Comparison of ENCODE assay signal across 22 mouse cellular contexts in the genomic region with DNA sequence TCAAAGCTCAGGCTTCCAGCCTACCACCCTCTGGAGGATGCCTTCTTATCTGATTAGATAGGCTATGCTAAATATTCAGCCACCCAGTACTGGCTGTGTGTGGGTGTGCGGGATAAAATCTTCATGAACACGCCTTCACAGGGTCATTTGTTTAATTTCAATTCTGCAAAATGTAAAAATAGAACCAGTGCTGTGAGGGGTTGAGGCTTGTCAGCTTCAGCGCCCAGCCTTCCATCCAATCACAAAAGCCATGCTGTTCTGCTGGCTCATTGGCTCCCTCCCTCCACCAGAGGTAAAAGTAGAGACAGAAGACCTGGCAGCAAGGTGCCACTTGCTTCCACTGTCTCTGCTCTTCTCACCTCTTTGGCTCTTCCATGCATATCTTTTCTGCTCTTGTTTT. TPM values are rescaled to one million over a fixed set of nuclear protein-coding genes. Genes with fewer than 3 reads are reported as not detected.
DNase-seq lines count a peak whose midpoint lies in the region.
"Had no signal": no experiment of that assay in that cellular context is flagged by ENCODE, and none has a peak within 500 bp of the region (broad histone marks: within the 10 kb centered on the region; RNA-seq: fewer than 3 reads in every experiment).

No protein-coding gene starts in this region.

- no peaks in the 10 kb centered on the region for H3K36me3 ChIP-seq in macrophage (ENCODE audit: inconsistent target)
- H3K36me3 ChIP-seq: hindbrain, embryonic 12.5 days; kidney, embryonic 15.5 days; limb, embryonic 15.5 days; liver, embryonic 15.5 days; lung, embryonic 15.5 days; neural tube, embryonic 15.5 days had no signal

- peak; percentile 90 for DNase-seq in heart, adult 11 months
- no peak for DNase-seq in heart, postnatal 36 days
- DNase-seq in spleen, postnatal 36 days (ENCODE audit: low spot score in 2 of 2) = peak; percentile 22
- DNase-seq in spleen, postnatal 4 days (ENCODE audit: low spot score in 2 of 2) = no peak
- DNase-seq in gastrocnemius, postnatal 36 days = no peak
- DNase-seq in adipocyte (ENCODE audit: low spot score) = no peak
- DNase-seq in right cerebral cortex, postnatal 10 days (ENCODE audit: low spot score in 2 of 2) = no peak
- DNase-seq: adrenal gland, adult 2 months; cerebellum, adult 2 months; cerebellum, postnatal 36 days; gastrocnemius, adult 2 months; kidney, postnatal 36 days; lung, postnatal 4 days; thymus, postnatal 14 days had no signal

- H3K79me2 ChIP-seq in macrophage (ENCODE audit: inconsistent target) = peaks cover 8% of the 10 kb centered on the region; the same call in 1 of the 2 replicates

- WGBS in macrophage (ENCODE audit: missing documents) = 19% methylated on average over 3 of the region's 3 CpGs

- intact Hi-C loops in heart, postnatal 36 days (cut with DNase I) = no loop called here
- intact Hi-C loops in gastrocnemius, postnatal 36 days (cut with DNase I) = no loop called here

- H3K4me3 ChIP-seq in macrophage (ENCODE audit: inconsistent target) = no peak overlapping the region
- H3K4me3 ChIP-seq: forebrain, embryonic 13.5 days; gastrocnemius, adult 2 months; hindbrain, embryonic 12.5 days; kidney, embryonic 15.5 days; limb, embryonic 15.5 days; liver, embryonic 15.5 days; lung, embryonic 15.5 days; neural tube, embryonic 15.5 days had no signal

- H3K27ac ChIP-seq in macrophage = peak overlapping the region; percentile 25
- H3K27ac ChIP-seq: forebrain, embryonic 13.5 days; gastrocnemius, adult 2 months; hindbrain, embryonic 12.5 days; kidney, embryonic 15.5 days; limb, embryonic 15.5 days; liver, embryonic 15.5 days; lung, embryonic 15.5 days; neural tube, embryonic 15.5 days had no signal

RNA-seq across cellular contexts. Expression of a gene that starts 4.3 kb away (rescaled TPM):
- total RNA-seq in heart, postnatal 36 days (2021) = 10 to 100 TPM; 19.7 to 20.8 TPM
- total RNA-seq in macrophage (2018; cell fraction: chromatin; rRNA removed) = 100 to 1,000 TPM; 144 to 589 (median 313) TPM
- 100 to 1,000 TPM in 21 of 26 experiments, 10 to 100 TPM in 5; 70.7 to 155 (median 114) TPM for total RNA-seq in macrophage (2018; cell fraction: cytosol; rRNA removed)
- total RNA-seq in macrophage (2018; cell fraction: nucleus; rRNA removed) = 100 to 1,000 TPM; 104 to 419 (median 285) TPM
- polyA plus RNA-seq in macrophage (2018) = 66.3 to 75.9 TPM (median 73.4 TPM) in 3 replicates
- total RNA-seq in gastrocnemius, postnatal 36 days (2021) = 1 to 10 TPM; 6.6 to 8.8 TPM

Comparison
In these comparisons a context has a peak if more than half of its experiments do, and no peak if none do; other contexts are left out.
1. DNase-seq: peak in heart, adult 11 months (single experiment) and spleen, postnatal 36 days (2 of 2); none in heart, postnatal 36 days (0 of 2), spleen, postnatal 4 days (0 of 2), gastrocnemius, postnatal 36 days (0 of 2), adipocyte (single experiment) and right cerebral cortex, postnatal 10 days (0 of 2).